Mouse (Mus musculus) common myeloid progenitor, adult 5-6 weeks (primary cell): ENCODE measurements around the gene Mrpl28. TPM values are rescaled to one million over a fixed set of nuclear protein-coding genes. Genes with fewer than 3 reads are reported as not detected.
"Not testable (repeated sequence)": the region's sequence is repeated elsewhere in the genome, so short reads cannot be mapped to it uniquely, and the experiment has no call there.

Experiments
- ATAC-seq: replicated peaks from 2 replicates; pipeline ENCODE4 v1.8.0; 2016; ENCODE audit warnings: low read depth, mild to moderate bottlenecking, moderate TSS enrichment, inconsistent platforms; ENCODE audit not compliant: poor library complexity, severe bottlenecking
- total RNA-seq: library from RNA; stranded (forward); fragments of 200-1000, 187-1606 nt; gene quantifications from 2 replicates; pipeline ENCODE4 v1.2.3, GENCODE M21; 2017

Gene Mrpl28
- total RNA-seq, 1 experiment from 2014 or later, result 36.4 TPM

- ATAC-seq, result no peak
Measured at GRCm38 (mm10) chr17:26151886-26152630, 28.8 kb downstream of the Mrpl28 start.

GRCm38 (mm10) chr17:26162736-26163135, 39.4 kb downstream of the Mrpl28 start:
- no peak for ATAC-seq

- peak; percentile 97 for ATAC-seq
Measured at GRCm38 (mm10) chr17:26168039-26168438, 44.7 kb downstream of the Mrpl28 start.

- not testable (repeated sequence) for ATAC-seq
Measured at GRCm38 (mm10) chr17:26175248-26175647, 51.9 kb downstream of the Mrpl28 start.

Other genes with a start within 250 kb of the Mrpl28 start
- 13.9 and 15.9 TPM in 2 replicates for gene Mettl26, start 248.4 kb upstream of the Mrpl28 start, total RNA-seq
- 0.78 and 1.0 TPM in 2 replicates for gene Wfikkn1, start 242.6 kb upstream of the Mrpl28 start, total RNA-seq
- 1.0 and 7.0 TPM in 2 replicates for gene Rab40c, start 203.8 kb upstream of the Mrpl28 start, total RNA-seq
- gene Pigq, start 178.6 kb upstream of the Mrpl28 start, total RNA-seq, result 50.4 and 62.4 TPM in 2 replicates
- not detected in 2 replicates for gene Nhlrc4, start 178.5 kb upstream of the Mrpl28 start, total RNA-seq
- gene A930017K11Rik, start 170.9 kb upstream of the Mrpl28 start, total RNA-seq, result not detected in 2 replicates
- gene Capn15, start 137.7 kb upstream of the Mrpl28 start, total RNA-seq, result 4.1 and 4.6 TPM in 2 replicates
- gene Rab11fip3, start 53.9 kb upstream of the Mrpl28 start, total RNA-seq, result 0.97 and 2.2 TPM in 2 replicates
- 11.8 and 16.0 TPM in 2 replicates for gene Decr2, start 33.2 kb upstream of the Mrpl28 start, total RNA-seq
- gene Nme4, start 27.9 kb upstream of the Mrpl28 start, total RNA-seq, result 70.1 and 78.8 TPM in 2 replicates
- 2.4 and 9.3 TPM in 2 replicates for gene Tmem8, start 10.2 kb upstream of the Mrpl28 start, total RNA-seq
- gene Axin1, start 15.2 kb downstream of the Mrpl28 start, total RNA-seq, result 145 and 188 TPM in 2 replicates
- 3.9 and 5.7 TPM in 2 replicates for gene Pdia2, start 75.6 kb downstream of the Mrpl28 start, total RNA-seq
- 0.23 and 0.82 TPM in 2 replicates for gene Rgs11, start 79.5 kb downstream of the Mrpl28 start, total RNA-seq
- not detected in 2 replicates for gene Arhgdig, start 84.3 kb downstream of the Mrpl28 start, total RNA-seq
- 6.9 and 8.3 TPM in 2 replicates for gene Fam234a, start 120.7 kb downstream of the Mrpl28 start, total RNA-seq
- 104 and 124 TPM in 2 replicates for gene Luc7l, start 129.4 kb downstream of the Mrpl28 start, total RNA-seq